Mouse (Mus musculus) midbrain, postnatal 0 days (tissue): ENCODE measurements around the gene Qk. TPM values are rescaled to one million over a fixed set of nuclear protein-coding genes. Genes with fewer than 3 reads are reported as not detected.

Experiments used
- ATAC-seq: fragments of 200-750 bp; cut with Nextera tagmentation; 2 replicates; pipeline ENCODE4 v1.8.0; 2017; ENCODE audit warnings: moderate number of reproducible peaks, mild to moderate bottlenecking, moderate TSS enrichment, moderate library complexity; ENCODE audit not compliant: low FRiP score
- DNase-seq: peaks from one replicate; pipeline ENCODE4 v3.0.0-alpha.2; 2015; ENCODE audit warnings: low spot score
- H3K27ac ChIP-seq: fragments of 300-500 bp; sonication (generic); 2 replicates; pipeline ENCODE4 v1.5.1; 2014; ENCODE audit warnings: low read depth, mild to moderate bottlenecking, low read length, mixed read lengths
- H3K27me3 ChIP-seq: fragments of 300-500 bp; sonication (generic); 2 replicates; pipeline ENCODE4 v1.6.1; 2014; ENCODE audit warnings: low read length, control low read depth, mixed read lengths; ENCODE audit not compliant: insufficient read depth
- H3K36me3 ChIP-seq: fragments of 300-500 bp; sonication (generic); 2 replicates; pipeline ENCODE4 v1.6.1; 2014; ENCODE audit warnings: low read length, control low read depth, mixed read lengths; ENCODE audit not compliant: insufficient read depth
- H3K4me1 ChIP-seq: fragments of 300-500 bp; sonication (generic); 2 replicates; pipeline ENCODE4 v1.6.1; 2014; ENCODE audit warnings: mild to moderate bottlenecking, control low read depth, antibody characterized with exemption, low read length, mixed read lengths; ENCODE audit not compliant: insufficient read depth
- H3K4me2 ChIP-seq: fragments of 300-500 bp; sonication (generic); 2 replicates; pipeline ENCODE4 v1.6.1; 2014; ENCODE audit warnings: low read depth, mild to moderate bottlenecking, low read length, mixed read lengths; ENCODE audit not compliant: poor library complexity, severe bottlenecking
- H3K4me3 ChIP-seq: fragments of 300-500 bp; sonication (generic); 2 replicates; pipeline ENCODE4 v1.5.1; 2014; ENCODE audit warnings: low read depth, mild to moderate bottlenecking, low read length, moderate library complexity
- H3K9ac ChIP-seq: fragments of 300-500 bp; sonication (generic); replicated peaks from 2 replicates; pipeline ENCODE4 v1.6.1; 2014; ENCODE audit warnings: mild to moderate bottlenecking, low read length, moderate library complexity, mixed read lengths; ENCODE audit not compliant: poor library complexity, severe bottlenecking
- H3K9me3 ChIP-seq: fragments of 300-500 bp; sonication (generic); 2 replicates; pipeline ENCODE4 v1.6.1; 2016; ENCODE audit warnings: low read length, control low read depth
- CTCF ChIP-seq: IDR thresholded peaks from 2 replicates; pipeline ENCODE4 v1.5.1; 2016; ENCODE audit warnings: antibody characterized with exemption, mild to moderate bottlenecking
- WGBS: fragments of 180-500 bp; shearing (Covaris S2); extraction: QIAGEN DNeasy Blood & Tissue Kit; methylation state at CpG from one replicate; pipeline ENCODE4 v1.1.7; 2014; 5-methylcytosine and 5-hydroxymethylcytosine counted together
- polyA plus RNA-seq: library from polyadenylated mRNA; unstranded; fragments of >200 nt; fragmentation: Nextera tagmentation; extraction: Ambion mirVana; gene quantifications from 2 replicates; pipeline ENCODE4 v1.2.1, GENCODE M21; 2015
- total RNA-seq: library from RNA; depleted of rRNA; stranded (reverse); fragments of >200 nt; gene quantifications from 2 replicates; pipeline ENCODE4 v1.2.3, GENCODE M21; 2014

Qk gene
- total and polyA plus RNA-seq, 2 experiments from 2014 or later: 47.4 to 297 TPM

- H3K27me3 ChIP-seq: no peaks in the 10 kb centered on the region
- ATAC-seq (no peak), DNase-seq (no peak)
- H3K27ac ChIP-seq: no peak overlapping the region
- 69% methylated on average over 3 of the region's 3 CpGs for WGBS
- no peaks in the 10 kb centered on the region for H3K36me3 ChIP-seq
- H3K4me2 ChIP-seq: no peak overlapping the region
- no peak overlapping the region for H3K4me3 ChIP-seq
- H3K4me1 ChIP-seq: no peaks in the 10 kb centered on the region
- H3K9ac ChIP-seq: no peak overlapping the region
- TF ChIP-seq CTCF: no peak
- no peaks in the 10 kb centered on the region for H3K9me3 ChIP-seq
Observed at GRCm38 (mm10) chr17:10332127-10332526, 12.5 kb upstream of the Qk start.

- DNase-seq: no peak
- 73% methylated on average over 5 of the region's 5 CpGs for whole genome bisulfite sequencing
Observed at GRCm38 (mm10) chr17:10329461-10329860, 9.8 kb upstream of the Qk start.

GRCm38 (mm10) chr17:10328544-10329100 lies 9.0 kb upstream of the Qk start:
- H3K36me3 ChIP-seq: no peaks in the 10 kb centered on the region
- no peak overlapping the region for H3K4me3 ChIP-seq
- TF ChIP-seq CTCF: no peak
- no peak overlapping the region for H3K4me2 ChIP-seq
- H3K9ac ChIP-seq: no peak overlapping the region
- no peaks in the 10 kb centered on the region for H3K9me3 ChIP-seq
- no peak for DNase-seq
- no peaks in the 10 kb centered on the region for H3K4me1 ChIP-seq
- no peak for ATAC-seq
- H3K27ac ChIP-seq: no peak overlapping the region
- no peaks in the 10 kb centered on the region for H3K27me3 ChIP-seq
- WGBS: 93% methylated on average over 9 of the region's 9 CpGs

More at GRCm38 (mm10) chr17:10329461-10329860, 9.8 kb upstream of the Qk start:
- Histone ChIP-seq H3K9ac (no peak overlapping the region), H3K27me3 (no peaks in the 10 kb centered on the region), H3K27ac (no peak overlapping the region), H3K4me1 (no peaks in the 10 kb centered on the region), H3K36me3 (no peaks in the 10 kb centered on the region), H3K4me3 (no peak overlapping the region), H3K9me3 (no peaks in the 10 kb centered on the region), H3K4me2 (no peak overlapping the region)
- no peak for TF ChIP-seq CTCF
- ATAC-seq: no peak

GRCm38 (mm10) chr17:10327584-10328210 lies 8.0 kb upstream of the Qk start:
- H3K4me3 ChIP-seq: no peak overlapping the region
- WGBS: 73% methylated on average over 5 of the region's 5 CpGs
- H3K9ac ChIP-seq: no peak overlapping the region
- no peak overlapping the region for H3K4me2 ChIP-seq
- no peaks in the 10 kb centered on the region for H3K36me3 ChIP-seq
- no peak for DNase-seq
- ATAC-seq: no peak
- no peak overlapping the region for H3K27ac ChIP-seq
- no peaks in the 10 kb centered on the region for H3K27me3 ChIP-seq
- H3K4me1 ChIP-seq: no peaks in the 10 kb centered on the region
- TF ChIP-seq CTCF: no peak
- no peaks in the 10 kb centered on the region for H3K9me3 ChIP-seq

GRCm38 (mm10) chr17:10326596-10327045 lies 7.0 kb upstream of the Qk start:
- H3K4me2 ChIP-seq: no peak overlapping the region
- ATAC-seq: peak; percentile 69
- TF ChIP-seq CTCF: peak; percentile 23
- H3K27ac ChIP-seq: no peak overlapping the region
- 65% methylated on average over 3 of the region's 3 CpGs for WGBS
- H3K4me3 ChIP-seq: no peak overlapping the region
- peak; percentile 74 for DNase-seq
- H3K9ac ChIP-seq: no peak overlapping the region
- H3K36me3 ChIP-seq: no peaks in the 10 kb centered on the region
- no peaks in the 10 kb centered on the region for H3K9me3 ChIP-seq
- no peaks in the 10 kb centered on the region for H3K27me3 ChIP-seq
- H3K4me1 ChIP-seq: peaks cover 5% of the 10 kb centered on the region; the same call in 1 of the 2 replicates

GRCm38 (mm10) chr17:10325921-10326320 lies 6.3 kb upstream of the Qk start:
- Histone ChIP-seq H3K27ac (no peak overlapping the region), H3K27me3 (no peaks in the 10 kb centered on the region), H3K4me3 (no peak overlapping the region), H3K36me3 (no peaks in the 10 kb centered on the region), H3K9ac (no peak overlapping the region), H3K4me2 (no peak overlapping the region), H3K4me1 (peaks cover 9% of the 10 kb centered on the region; the same call in 1 of the 2 replicates), H3K9me3 (no peaks in the 10 kb centered on the region)
- TF ChIP-seq CTCF: no peak
- DNase-seq: no peak
- no peak for ATAC-seq
- 97% methylated on average over 4 of the region's 4 CpGs for WGBS
